Mouse (Mus musculus): Measurements from ENCODE around the gene AL732309.1.

DNA sequence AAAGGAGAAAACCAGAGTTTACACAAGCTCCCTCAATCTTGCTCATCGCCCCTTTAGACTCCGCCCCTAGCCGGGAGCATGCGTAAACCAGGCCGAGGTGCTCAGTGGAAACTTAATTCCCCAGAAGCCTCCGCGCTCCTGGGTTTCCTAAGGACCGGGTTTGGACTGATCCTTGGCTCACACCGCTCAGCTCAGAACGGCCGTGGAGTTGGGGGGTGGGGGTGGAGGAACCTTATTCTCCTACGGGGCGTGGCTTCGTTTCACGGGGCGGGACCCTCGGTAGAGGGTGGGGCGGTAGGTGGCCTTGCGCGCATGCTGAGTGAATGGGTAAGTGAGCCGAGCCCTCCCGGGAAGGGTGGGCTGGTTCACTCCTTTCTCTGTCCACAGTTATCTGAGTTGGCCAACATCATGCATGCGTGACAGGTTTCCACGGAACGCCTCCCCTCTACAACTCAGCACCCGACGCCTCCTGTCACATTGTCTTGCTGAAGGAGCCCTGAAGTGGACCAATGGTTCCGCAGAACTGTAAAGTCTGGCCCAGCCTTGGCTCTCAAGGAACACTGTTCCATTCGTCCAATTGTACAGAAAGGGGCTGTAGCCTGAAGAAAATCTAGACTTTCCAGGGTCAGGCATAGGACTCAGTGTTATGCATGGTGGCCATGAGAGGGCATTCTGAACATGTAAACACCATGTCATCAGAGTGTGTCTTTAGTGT lies 5.8 kb downstream of the AL732309.1 start:
- TF ChIP-seq CTCF (IDR thresholded peaks at IDR 0.05) (no peak), EP300 (IDR thresholded peaks at IDR 0.05; ENCODE audit: insufficient read depth, low read depth, low read length) (no peak)

All from heart, adult 2 months (tissue).